Mouse (Mus musculus) heart, adult 2 months (tissue): Measurements from ENCODE around the gene Olfr1423. TPM values are rescaled to one million over a fixed set of nuclear protein-coding genes. Genes with fewer than 3 reads are reported as not detected.

Experiments used
- DNase-seq, 2 experiments: peaks; one replicate each; pipeline ENCODE4 v3.0.0; 2021
- H3K27ac ChIP-seq: fragments of 200-600 bp; 2 replicates; pipeline ENCODE4 v1.8.1; 2022
- H3K27me3 ChIP-seq: fragments of 200-500 bp; 2 replicates; pipeline ENCODE4 v1.6.1; 2012; ENCODE audit warnings: mild to moderate bottlenecking, low read length, inconsistent platforms, mixed read lengths; ENCODE audit not compliant: control insufficient read depth, insufficient read depth
- H3K36me3 ChIP-seq: fragments of 200-500 bp; 2 replicates; pipeline ENCODE4 v1.6.1; 2012; ENCODE audit warnings: low read length, inconsistent platforms; ENCODE audit not compliant: control insufficient read depth, insufficient read depth
- H3K4me1 ChIP-seq: fragments of 200-500 bp; 2 replicates; pipeline ENCODE4 v1.6.1; 2011; ENCODE audit warnings: low read length; ENCODE audit not compliant: control insufficient read depth, insufficient read depth
- H3K4me3 ChIP-seq: fragments of 200-600 bp; 2 replicates; pipeline ENCODE4 v1.8.1; 2022
- H3K79me2 ChIP-seq: fragments of 200-500 bp; replicated peaks from 2 replicates; pipeline ENCODE4 v1.6.1; 2012; ENCODE audit warnings: mild to moderate bottlenecking, inconsistent platforms, low read length, moderate library complexity, mixed read lengths; ENCODE audit not compliant: control insufficient read depth, insufficient read depth
- H3K9ac ChIP-seq: fragments of 200-500 bp; 2 replicates; pipeline ENCODE4 v1.6.1; 2012; ENCODE audit warnings: low read depth, mild to moderate bottlenecking, control low read depth, inconsistent platforms, low read length, mixed read lengths
- CTCF ChIP-seq: fragments of 200-600 bp; IDR thresholded peaks from 2 replicates; pipeline ENCODE4 v1.8.1; 2022; ENCODE audit warnings: antibody characterized with exemption, mild to moderate bottlenecking, moderate library complexity
- EP300 ChIP-seq: fragments of 200-500 bp; IDR thresholded peaks from 2 replicates; pipeline ENCODE4 v1.6.1; 2011; ENCODE audit warnings: low read depth, low read length, control low read depth; ENCODE audit not compliant: insufficient read depth
- POLR2A ChIP-seq: fragments of 200-500 bp; IDR thresholded peaks from 2 replicates; pipeline ENCODE4 v1.6.1; 2011; ENCODE audit warnings: mild to moderate bottlenecking, low read depth, low read length, control low read depth; ENCODE audit not compliant: insufficient read depth
- WGBS: fragments of 180-500 bp; shearing (Covaris S2); methylation state at CpG from one replicate; pipeline ENCODE4 v1.1.7; 2018; 5-methylcytosine and 5-hydroxymethylcytosine counted together
- intact Hi-C: fragments of 180-260 bp; cut with DNase I; formaldehyde crosslinking; loops from one replicate; pipeline ENCODE4 v1.15.1; 2025
- polyA plus RNA-seq: library from polyadenylated mRNA; depleted of rRNA; stranded (reverse); fragments of >200 nt; gene quantifications from 2 replicates; pipeline ENCODE4 v1.2.3, GENCODE M21; 2012
- total RNA-seq, 2 experiments: library from RNA; stranded (reverse); gene quantifications; 2 replicates each; pipeline ENCODE4 v1.2.3; 2021

Gene Olfr1423
- total and polyA plus RNA-seq, 3 experiments, result not detected

DNA sequence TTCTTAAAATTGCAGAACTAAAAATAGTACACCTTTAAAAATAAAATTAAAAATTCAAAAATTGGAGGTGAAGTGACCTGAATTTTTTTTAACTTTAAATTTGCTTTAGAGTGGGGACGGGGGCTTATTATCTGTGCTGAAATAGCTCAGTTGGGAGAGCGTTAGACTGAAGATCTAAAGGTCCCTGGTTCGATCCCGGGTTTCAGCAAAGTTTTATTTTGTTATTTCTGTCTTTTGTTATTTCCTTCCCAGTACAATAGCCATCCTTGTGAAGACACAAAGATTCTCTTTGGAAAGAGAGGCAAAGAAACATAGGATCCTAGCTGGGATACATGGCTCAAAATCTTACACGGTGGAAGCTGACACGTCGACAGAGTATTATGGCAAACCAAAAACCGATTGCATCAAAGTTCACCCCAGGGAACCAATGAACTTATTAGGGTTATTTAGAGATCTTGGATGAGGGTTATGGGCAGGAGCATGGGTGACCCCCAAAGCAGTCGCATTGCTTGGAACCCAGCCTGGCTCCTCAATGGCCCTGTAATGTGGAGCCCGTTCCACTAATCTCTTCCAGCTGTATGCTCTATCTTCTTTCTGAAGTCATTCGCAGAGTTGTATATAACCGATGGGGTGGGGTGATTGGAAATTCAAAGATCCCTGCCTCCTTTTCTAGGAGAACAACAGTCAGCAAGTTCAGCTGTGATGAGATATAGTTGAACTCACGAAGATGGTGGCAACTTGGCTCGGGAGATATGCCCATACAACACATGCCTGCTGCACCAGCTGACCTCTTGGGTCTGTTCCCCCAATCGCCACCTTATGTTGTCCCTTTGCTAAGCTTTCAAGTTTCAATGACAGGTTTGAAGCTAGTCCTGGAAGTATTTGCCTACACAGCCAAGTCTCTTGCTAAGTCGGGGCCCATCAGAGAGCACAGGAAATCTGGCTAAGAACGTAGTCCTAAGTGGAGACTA, 32.4 kb downstream of the Olfr1423 start:
- intact Hi-C loops, result loop anchor here (10.0 kb wide), 2 partner anchors 194 to 1484 kb away; partner anchors contain the start of genes Cpsf7, Sdhaf2 and Stx3
- DNase-seq, result no peak
- no peaks in the 10 kb centered on the region for H3K79me2 ChIP-seq
- no peak overlapping the region for H3K9ac ChIP-seq
- peak overlapping the region; percentile 13; the same call in 1 of the 2 replicates for H3K27ac ChIP-seq
- H3K36me3 ChIP-seq, result peaks cover 2% of the 10 kb centered on the region; the same call in 1 of the 2 replicates
- TF ChIP-seq EP300 (no peak), CTCF (no peak), POLR2A (no peak)
- no peaks in the 10 kb centered on the region for H3K27me3 ChIP-seq
- WGBS, result 40% methylated on average over 17 of the region's 17 CpGs
- peaks cover 6% of the 10 kb centered on the region for H3K4me1 ChIP-seq
- no peak overlapping the region for H3K4me3 ChIP-seq

DNA sequence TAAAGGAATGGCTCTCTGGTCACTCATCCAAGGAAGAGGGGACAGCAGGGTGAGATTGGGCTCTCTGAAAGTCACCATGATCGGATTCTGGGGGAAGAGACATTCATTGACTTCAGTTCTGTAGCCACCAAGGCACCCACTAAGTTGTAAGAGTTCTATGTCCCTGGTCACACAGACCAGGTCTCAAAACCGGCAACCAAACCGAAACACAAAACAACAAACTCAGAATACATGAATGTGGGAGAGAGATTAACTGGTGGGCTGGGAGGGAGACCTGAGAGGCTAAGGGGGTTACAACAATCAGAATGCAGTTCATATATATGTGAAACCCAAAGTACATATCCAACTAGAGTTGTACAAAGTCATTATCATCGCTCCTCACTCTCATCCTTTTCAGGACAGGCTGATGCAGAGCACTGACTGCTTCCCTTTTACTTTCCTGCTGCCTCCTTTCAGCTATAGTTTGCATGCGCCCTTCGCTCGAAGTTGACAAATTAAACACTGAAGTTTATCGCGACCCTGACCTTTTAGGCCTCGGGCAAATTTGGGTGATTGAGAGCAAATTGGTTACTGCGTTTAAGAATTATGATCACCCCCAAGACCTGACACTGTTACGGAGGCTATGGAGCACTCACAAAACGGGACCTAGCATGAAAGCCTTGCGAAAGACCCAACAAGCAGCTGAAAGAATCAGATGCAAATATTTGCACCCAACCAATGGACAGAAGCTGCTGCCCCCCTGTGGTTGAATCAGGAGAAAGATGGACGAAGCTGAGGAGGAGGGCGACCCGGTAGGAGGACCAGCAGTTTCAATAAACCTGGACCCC, 33.8 kb downstream of the Olfr1423 start:
- 40% methylated on average over 17 of the region's 17 CpGs for WGBS
- H3K4me3 ChIP-seq, result no peak overlapping the region
- no peak overlapping the region for H3K9ac ChIP-seq
- H3K79me2 ChIP-seq, result no peaks in the 10 kb centered on the region
- TF ChIP-seq CTCF, result peak; percentile 63
- TF ChIP-seq POLR2A, result no peak
- TF ChIP-seq EP300, result no peak
- peaks cover 2% of the 10 kb centered on the region; the same call in 1 of the 2 replicates for H3K36me3 ChIP-seq
- peak; percentile 57 to 64 for DNase-seq
- intact Hi-C loops, result loop anchor here (2.0 to 10.0 kb wide), 4 partner anchors 41 to 1483 kb away; partner anchors contain the start of genes Cpsf7, Sdhaf2 and Stx3
- H3K27me3 ChIP-seq, result no peaks in the 10 kb centered on the region
- H3K4me1 ChIP-seq, result peaks cover 5% of the 10 kb centered on the region
- no peak overlapping the region; the same call in 1 of the 2 replicates for H3K27ac ChIP-seq

DNA sequence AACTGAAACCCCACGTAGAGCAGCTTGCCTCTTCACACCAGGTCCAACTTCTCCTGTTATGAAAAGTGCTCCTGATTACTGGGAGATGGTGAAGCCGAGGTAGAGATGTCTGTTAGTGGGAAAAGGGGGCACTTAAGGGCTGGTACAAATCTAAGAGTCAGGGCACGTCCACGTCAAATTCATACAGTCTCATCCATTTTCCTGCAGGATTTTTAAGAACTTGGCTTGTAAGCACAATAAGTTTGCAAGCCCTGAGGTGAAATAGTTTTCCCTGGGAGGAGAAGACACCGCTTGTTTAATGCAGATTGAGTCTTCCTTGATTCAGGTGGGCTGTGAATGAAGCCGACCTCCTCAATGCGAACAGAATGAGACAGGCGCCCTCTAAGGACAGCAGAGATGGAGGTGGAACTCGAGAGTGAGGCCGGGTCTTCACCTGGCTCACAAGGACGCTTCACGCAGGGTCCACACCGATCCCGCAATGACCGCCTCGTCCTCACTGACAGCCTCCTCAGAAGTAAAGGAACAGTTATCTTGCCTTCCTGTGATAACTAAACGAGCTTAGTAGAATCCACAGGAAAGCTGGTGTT, 34.7 kb downstream of the Olfr1423 start:
- intact Hi-C loops, result loop anchor here (2.0 to 10.0 kb wide), 4 partner anchors 40 to 1482 kb away; partner anchors contain the start of genes Cpsf7, Sdhaf2 and Stx3
- Histone ChIP-seq H3K4me1 (peaks cover 5% of the 10 kb centered on the region), H3K79me2 (no peaks in the 10 kb centered on the region), H3K27me3 (no peaks in the 10 kb centered on the region), H3K27ac (peak overlapping the region; percentile 78), H3K4me3 (peak overlapping the region; percentile 63), H3K36me3 (peaks cover 2% of the 10 kb centered on the region; the same call in 1 of the 2 replicates), H3K9ac (peak overlapping the region; percentile 64)
- peak in 1 of 2 experiments; percentile 34 for DNase-seq
- TF ChIP-seq CTCF, result peak; percentile 26
- TF ChIP-seq POLR2A, result no peak
- WGBS, result 22% methylated on average over 17 of the region's 17 CpGs

GRCm38 (mm10) chr19:12005376-12006360, 35.4 kb downstream of the Olfr1423 start:
- WGBS, result under 1% methylated on average over 41 of the region's 41 CpGs
- no peaks in the 10 kb centered on the region for H3K79me2 ChIP-seq
- TF ChIP-seq POLR2A (peak; percentile 47; the same call in 1 of the 2 replicates), CTCF (no peak), EP300 (0 out of 2 replicates have a peak, but pooled peaks have one; percentile 51)
- H3K27me3 ChIP-seq, result no peaks in the 10 kb centered on the region
- H3K27ac ChIP-seq, result peak overlapping the region; percentile 78
- peak overlapping the region; percentile 70 for H3K9ac ChIP-seq
- H3K4me3 ChIP-seq, result peak overlapping the region; percentile 63
- intact Hi-C loops, result loop anchor here (2.0 to 10.0 kb wide), 4 partner anchors 39 to 1481 kb away; partner anchors contain the start of genes Cpsf7, Sdhaf2 and Stx3
- H3K4me1 ChIP-seq, result peaks cover 5% of the 10 kb centered on the region
- H3K36me3 ChIP-seq, result peaks cover 2% of the 10 kb centered on the region; the same call in 1 of the 2 replicates
- DNase-seq, result peak; percentile 87 to 89
